Mouse (Mus musculus) splenic B cell, adult 2 months (primary cell): ENCODE data around the gene 2410015M20Rik.
A peak's percentile ranks its signal among the peaks of the same experiment; 100 is the strongest.

ENCODE experiments used
- DNase-seq: peaks from one replicate; pipeline ENCODE4 v3.0.0-alpha.2; 2011; ENCODE audit warnings: low read depth, low spot score
- H3K27me3 ChIP-seq: 2 replicates; pipeline ENCODE4 v1.6.1; 2012; ENCODE audit warnings: mild to moderate bottlenecking, low read length, moderate library complexity, mixed read lengths; ENCODE audit not compliant: control insufficient read depth, poor library complexity, insufficient read depth, severe bottlenecking
- H3K36me3 ChIP-seq: 2 replicates; pipeline ENCODE4 v1.6.1; 2012; ENCODE audit warnings: mild to moderate bottlenecking, low read length, moderate library complexity, mixed read lengths; ENCODE audit not compliant: control insufficient read depth, poor library complexity, insufficient read depth, severe bottlenecking

Gene 2410015M20Rik

DNA sequence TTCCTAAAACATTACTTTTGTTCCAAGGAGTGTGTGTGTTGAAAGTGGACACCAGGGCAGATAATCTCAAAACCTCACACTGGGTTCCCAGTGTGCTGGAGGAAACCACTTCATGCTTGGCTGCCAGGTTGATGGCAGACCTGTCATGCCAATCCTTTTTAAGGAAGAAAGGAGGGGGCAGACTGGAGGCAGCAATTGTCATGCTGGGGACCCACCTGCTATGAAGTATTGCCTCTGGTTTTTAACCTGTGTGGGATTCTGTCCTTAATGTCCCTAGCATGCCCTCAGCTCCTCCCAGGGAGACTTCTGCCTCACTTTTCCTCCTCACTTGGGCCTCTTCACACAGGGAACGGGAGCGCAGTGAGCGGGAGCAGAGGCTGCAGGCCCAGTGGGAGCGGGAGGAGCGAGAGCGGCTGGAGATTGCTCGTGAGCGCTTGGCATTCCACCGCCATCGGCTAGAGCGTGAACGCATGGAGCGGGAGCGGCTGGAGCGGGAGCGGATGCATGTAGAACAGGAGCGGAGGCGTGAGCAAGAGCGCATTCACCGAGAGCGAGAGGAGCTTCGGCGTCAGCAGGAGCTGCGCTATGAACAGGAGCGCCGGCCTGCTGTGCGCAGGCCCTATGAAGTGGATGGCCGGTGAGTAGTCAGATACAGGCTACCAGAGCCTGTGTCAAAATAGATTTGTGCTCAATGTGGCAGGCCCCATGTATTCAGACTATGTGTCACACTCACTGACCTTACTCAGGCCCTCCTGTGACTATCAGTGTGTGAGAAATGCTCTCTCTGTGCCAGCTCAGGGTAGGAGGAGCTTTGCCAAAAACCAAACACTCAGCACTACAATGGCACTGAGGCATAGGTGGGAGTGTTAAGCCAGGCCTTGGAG, 6.1 kb downstream of the 2410015M20Rik start:
- DNase-seq: no peak
- peaks cover 16% of the 10 kb centered on the region for H3K36me3 ChIP-seq
- no peaks in the 10 kb centered on the region for H3K27me3 ChIP-seq

DNA sequence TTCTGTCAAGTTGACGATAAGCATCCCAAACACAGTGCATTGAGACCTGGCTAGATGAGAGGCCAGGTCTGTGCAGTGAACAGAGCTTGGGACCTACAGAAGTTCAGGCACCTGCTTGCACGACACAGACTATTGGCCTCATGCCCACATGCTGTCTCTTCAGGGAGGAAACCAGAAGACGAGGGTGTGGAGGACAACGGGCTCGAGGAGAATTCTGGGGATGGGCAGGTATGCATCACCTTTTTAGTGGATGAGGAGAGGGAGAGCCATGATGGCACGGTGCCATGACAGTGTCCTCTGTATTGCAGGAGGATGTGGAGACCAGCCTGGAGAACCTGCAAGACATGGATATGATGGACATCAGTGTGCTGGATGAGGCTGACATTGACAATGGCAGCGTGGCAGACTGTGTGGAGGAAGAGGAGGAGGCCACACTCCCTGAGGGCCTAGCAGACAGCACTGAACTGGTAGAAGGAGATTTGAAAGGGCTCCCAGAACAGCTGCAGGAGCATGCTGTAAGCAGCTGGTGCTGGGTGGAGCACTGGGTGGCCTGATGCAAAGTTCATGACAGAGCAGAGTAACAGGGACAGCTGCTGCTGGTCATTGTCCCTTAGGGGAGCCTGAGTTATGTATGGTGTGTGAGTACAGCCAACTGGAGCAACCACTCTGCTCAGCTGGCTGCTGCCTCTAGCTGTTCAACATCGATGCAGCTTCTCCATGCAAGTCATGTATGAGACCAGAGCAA, 15.9 kb downstream of the 2410015M20Rik start:
- H3K36me3 ChIP-seq: peaks cover 14% of the 10 kb centered on the region
- DNase-seq: no peak
- no peaks in the 10 kb centered on the region for H3K27me3 ChIP-seq

- no peak for DNase-seq
- Histone ChIP-seq H3K36me3 (peaks cover 12% of the 10 kb centered on the region), H3K27me3 (no peaks in the 10 kb centered on the region)
Measured at GRCm38 (mm10) chr17:56592553-56592952, 17.0 kb downstream of the 2410015M20Rik start.

GRCm38 (mm10) chr17:56588921-56589320, 20.6 kb downstream of the 2410015M20Rik start:
- H3K36me3 ChIP-seq: peaks cover 10% of the 10 kb centered on the region
- no peaks in the 10 kb centered on the region for H3K27me3 ChIP-seq
- DNase-seq: no peak

DNA sequence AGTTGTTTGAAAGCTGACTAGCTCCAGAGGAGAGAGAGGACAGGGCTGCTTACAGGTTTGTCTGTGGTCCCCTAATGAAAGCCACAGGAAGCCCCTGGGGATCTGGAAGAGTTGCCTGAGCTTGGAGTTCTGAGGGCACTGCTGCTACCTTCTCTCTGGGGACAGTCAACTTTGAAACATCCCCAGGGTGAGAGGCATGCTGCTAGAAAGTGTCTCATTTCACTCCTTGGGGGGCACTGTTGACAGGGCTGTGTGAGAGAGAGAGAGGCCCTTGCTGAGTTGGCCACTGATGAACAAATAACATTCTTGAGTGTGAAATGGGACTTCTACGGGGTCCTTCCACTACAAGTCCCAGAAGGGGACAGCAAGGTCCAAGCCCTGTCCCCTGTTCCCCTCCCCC, 21.8 kb downstream of the 2410015M20Rik start:
- Histone ChIP-seq H3K36me3 (peaks cover 8% of the 10 kb centered on the region), H3K27me3 (no peaks in the 10 kb centered on the region)
- DNase-seq: no peak

DNA sequence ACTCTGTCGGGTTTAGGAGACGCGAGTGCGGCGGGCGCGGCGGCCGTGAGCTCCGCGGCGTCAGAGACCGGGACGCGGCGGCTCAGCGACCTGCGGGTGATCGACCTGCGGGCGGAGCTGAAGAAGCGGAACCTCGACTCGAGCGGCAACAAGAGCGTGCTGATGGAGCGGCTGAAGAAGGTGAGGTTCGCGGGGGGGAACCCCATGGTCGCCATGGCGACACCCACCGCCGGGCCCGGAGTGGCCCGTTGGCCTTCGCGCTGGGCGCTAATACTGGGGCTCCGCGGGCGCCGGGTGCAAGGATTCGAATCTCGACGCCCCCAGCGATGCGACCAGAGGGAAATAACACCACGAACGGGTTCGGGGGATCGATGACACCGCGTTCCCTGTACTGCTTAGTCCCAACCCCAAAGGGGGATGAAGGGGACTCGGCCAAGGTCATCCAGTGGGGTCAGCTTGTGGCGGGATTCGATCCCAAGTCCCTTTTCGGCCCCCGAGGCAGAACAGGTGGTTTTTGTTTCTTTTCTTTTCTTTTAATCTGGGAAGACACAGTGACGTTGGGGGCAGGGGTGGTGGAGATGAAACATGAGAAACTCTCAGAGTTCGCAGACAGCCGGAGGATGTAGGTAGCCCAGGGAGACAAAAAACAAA, 24.3 kb downstream of the 2410015M20Rik start:
- H3K27me3 ChIP-seq: no peaks in the 10 kb centered on the region
- H3K36me3 ChIP-seq: peaks cover 7% of the 10 kb centered on the region
- peak; percentile 80 for DNase-seq

- no peaks in the 10 kb centered on the region for H3K27me3 ChIP-seq
- peak; percentile 100 for DNase-seq
Measured at GRCm38 (mm10) chr17:56584257-56585130, 25.1 kb downstream of the 2410015M20Rik start, which contains the start of the genes Safb2 and Safb. Gene Safb2 (minus strand): TSS chr17:56584585. Gene Safb (plus strand): TSS chr17:56584825.

GRCm38 (mm10) chr17:56583611-56584256, 25.8 kb downstream of the 2410015M20Rik start:
- DNase-seq: no peak
- Histone ChIP-seq H3K27me3 (no peaks in the 10 kb centered on the region), H3K36me3 (peaks cover 4% of the 10 kb centered on the region)

More at GRCm38 (mm10) chr17:56584257-56585130, 25.1 kb downstream of the 2410015M20Rik start, which contains the start of the genes Safb2 and Safb:
- peaks cover 4% of the 10 kb centered on the region; the same call in 1 of the 2 replicates for H3K36me3 ChIP-seq

DNA sequence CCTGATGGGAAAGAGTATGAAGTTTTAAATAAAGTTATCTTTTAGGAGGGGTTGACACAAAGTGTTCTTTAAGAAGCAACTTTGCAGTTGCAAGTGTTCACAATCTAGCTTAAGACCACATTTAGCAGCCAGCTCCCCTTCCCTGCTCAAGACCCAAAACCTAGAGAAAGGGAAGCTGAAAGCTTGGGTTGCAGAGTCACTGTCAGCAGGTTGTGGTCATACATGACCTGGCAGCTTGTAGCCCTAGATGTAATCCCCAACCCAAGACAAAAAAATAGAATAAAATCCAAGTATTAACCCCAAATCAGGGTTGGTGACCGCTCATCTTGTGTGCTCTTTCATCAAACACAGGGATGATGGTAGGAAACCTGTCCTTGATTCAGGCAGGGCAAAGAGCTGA, 26.5 kb downstream of the 2410015M20Rik start:
- peaks cover 7% of the 10 kb centered on the region for H3K36me3 ChIP-seq
- H3K27me3 ChIP-seq: no peaks in the 10 kb centered on the region
- DNase-seq: peak; percentile 27

- no peak for DNase-seq
- no peaks in the 10 kb centered on the region for H3K27me3 ChIP-seq
Measured at GRCm38 (mm10) chr17:56572939-56573338, 36.6 kb downstream of the 2410015M20Rik start.

GRCm38 (mm10) chr17:56572154-56572553, 37.4 kb downstream of the 2410015M20Rik start:
- Histone ChIP-seq H3K27me3 (no peaks in the 10 kb centered on the region), H3K36me3 (peaks cover 8% of the 10 kb centered on the region)
- no peak for DNase-seq

More at GRCm38 (mm10) chr17:56572939-56573338, 36.6 kb downstream of the 2410015M20Rik start:
- H3K36me3 ChIP-seq: peaks cover 13% of the 10 kb centered on the region

GRCm38 (mm10) chr17:56570287-56570686, 39.3 kb downstream of the 2410015M20Rik start:
- no peaks in the 10 kb centered on the region for H3K27me3 ChIP-seq
- no peak for DNase-seq
- H3K36me3 ChIP-seq: peaks cover 17% of the 10 kb centered on the region

GRCm38 (mm10) chr17:56567370-56567769, 42.2 kb downstream of the 2410015M20Rik start:
- Histone ChIP-seq H3K36me3 (peaks cover 21% of the 10 kb centered on the region), H3K27me3 (no peaks in the 10 kb centered on the region)
- no peak for DNase-seq
